Mouse (Mus musculus) embryonic fibroblast, embryonic 13.5 days (primary cell): ENCODE measurements around the gene Tmcc3. TPM values are rescaled to one million over a fixed set of nuclear protein-coding genes. Genes with fewer than 3 reads are reported as not detected.

Source experiments
- H3K27ac ChIP-seq: 2 replicates; pipeline ENCODE4 v1.5.1; 2012; ENCODE audit warnings: low read length, control low read depth, inconsistent platforms; ENCODE audit not compliant: insufficient read depth
- H3K4me1 ChIP-seq: 2 replicates; pipeline ENCODE4 v1.6.1; 2011; ENCODE audit warnings: low read length; ENCODE audit not compliant: control insufficient read depth, insufficient read depth
- H3K4me3 ChIP-seq: 2 replicates; pipeline ENCODE4 v1.5.1; 2011; ENCODE audit warnings: mild to moderate bottlenecking, control low read depth, low read length; ENCODE audit not compliant: insufficient read depth
- CTCF ChIP-seq: IDR thresholded peaks from 2 replicates; pipeline ENCODE4 v1.5.1; 2011; ENCODE audit warnings: mild to moderate bottlenecking, control low read depth, low read length, moderate library complexity, borderline replicate concordance; ENCODE audit not compliant: insufficient read depth
- POLR2A ChIP-seq: IDR thresholded peaks from 2 replicates; pipeline ENCODE4 v1.6.1; 2011; ENCODE audit warnings: low read depth, mild to moderate bottlenecking, control low read depth, low read length, moderate library complexity
- polyA plus RNA-seq: library from polyadenylated mRNA; stranded (reverse); fragments of >200 nt; gene quantifications from 2 replicates; pipeline ENCODE4 v1.2.4, GENCODE M21; 2011; ENCODE audit warnings: low read depth; ENCODE audit not compliant: missing spikeins, insufficient read length

The Tmcc3 gene
- polyA plus RNA-seq, 1 experiment, result 10.2 TPM

DNA sequence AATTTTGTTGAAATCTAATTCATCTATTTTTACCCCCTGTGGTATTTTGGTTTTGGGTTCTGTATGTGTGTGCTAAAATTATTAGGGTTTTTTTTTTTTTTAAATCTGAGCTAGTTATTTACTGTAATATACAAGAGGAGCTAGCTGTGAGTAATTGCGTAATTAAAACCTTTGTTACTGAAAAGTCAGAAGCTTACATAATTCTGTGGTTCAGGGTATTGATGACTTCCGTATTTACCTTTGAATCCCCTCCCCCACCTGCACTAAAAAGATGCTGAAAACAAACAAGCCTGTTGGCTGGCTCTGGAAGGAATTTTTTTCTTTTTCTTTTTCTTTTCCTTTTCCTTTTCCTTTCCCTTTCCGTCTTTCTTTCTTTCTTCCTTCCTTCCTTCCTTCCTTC is 42.7 kb downstream of the Tmcc3 start:
- H3K4me3 ChIP-seq, result no peak overlapping the region
- H3K27ac ChIP-seq, result no peak overlapping the region
- TF ChIP-seq CTCF, result no peak
- TF ChIP-seq POLR2A, result no peak
- H3K4me1 ChIP-seq, result no peaks in the 10 kb centered on the region

DNA sequence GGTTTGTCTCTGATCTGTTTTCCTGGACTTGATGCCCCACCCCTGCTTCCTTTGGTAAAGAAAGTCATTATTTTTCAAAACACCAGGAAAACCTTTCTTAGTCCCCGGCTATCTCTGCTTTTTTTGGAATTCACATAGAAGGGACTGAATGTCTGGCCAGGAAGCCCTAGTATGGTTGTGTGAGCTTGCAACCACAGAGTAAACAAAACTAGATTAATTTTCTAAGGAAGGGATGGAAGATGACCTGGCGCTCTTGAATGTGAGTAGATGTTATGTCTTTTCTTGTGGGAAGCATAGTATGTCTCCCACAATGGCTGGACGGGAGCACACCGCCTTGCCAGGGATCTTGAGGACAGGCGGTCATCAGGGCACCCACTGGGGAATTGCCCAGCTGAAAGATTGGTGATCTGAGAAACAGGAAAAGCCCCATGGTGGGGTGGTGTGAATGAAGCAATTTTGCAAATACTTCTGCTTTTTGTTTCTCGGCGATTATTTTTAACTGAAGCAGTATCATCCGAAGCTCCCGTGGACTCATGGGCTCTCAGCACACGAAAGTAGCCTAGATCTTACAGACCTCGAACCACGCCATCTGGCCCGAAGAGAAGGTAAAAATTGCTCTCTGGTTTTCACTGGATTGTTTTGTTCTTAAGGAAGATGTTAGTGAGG is 44.9 kb downstream of the Tmcc3 start:
- no peak for TF ChIP-seq POLR2A
- TF ChIP-seq CTCF, result no peak
- Histone ChIP-seq H3K27ac (no peak overlapping the region), H3K4me1 (no peaks in the 10 kb centered on the region), H3K4me3 (no peak overlapping the region)

DNA sequence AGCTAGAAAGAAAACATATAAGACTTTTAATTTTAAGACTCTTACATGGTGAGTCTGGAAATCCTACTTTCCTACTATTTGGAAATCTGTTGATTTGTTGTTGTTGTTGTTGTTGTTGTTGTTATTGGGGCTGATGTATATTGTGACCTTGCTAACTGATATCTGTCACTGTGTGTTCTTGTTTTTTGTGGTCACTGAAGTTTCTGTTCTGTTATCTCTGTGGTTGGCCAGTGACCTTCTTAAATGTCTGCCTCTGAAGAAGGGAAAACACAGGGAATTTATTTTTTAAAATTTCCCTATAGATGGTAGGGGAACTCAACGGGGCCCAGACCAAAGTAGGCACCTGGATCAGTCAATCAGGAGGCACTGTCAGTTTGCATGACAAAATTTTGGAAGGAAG is 48.9 kb downstream of the Tmcc3 start:
- H3K4me3 ChIP-seq, result no peak overlapping the region
- TF ChIP-seq POLR2A (no peak), CTCF (no peak)
- H3K27ac ChIP-seq, result no peak overlapping the region
- H3K4me1 ChIP-seq, result no peaks in the 10 kb centered on the region

GRCm38 (mm10) chr10:94371293-94371692 is 59.5 kb downstream of the Tmcc3 start:
- TF ChIP-seq CTCF, result no peak
- TF ChIP-seq POLR2A, result no peak
- H3K4me1 ChIP-seq, result no peaks in the 10 kb centered on the region
- no peak overlapping the region for H3K27ac ChIP-seq
- no peak overlapping the region for H3K4me3 ChIP-seq

DNA sequence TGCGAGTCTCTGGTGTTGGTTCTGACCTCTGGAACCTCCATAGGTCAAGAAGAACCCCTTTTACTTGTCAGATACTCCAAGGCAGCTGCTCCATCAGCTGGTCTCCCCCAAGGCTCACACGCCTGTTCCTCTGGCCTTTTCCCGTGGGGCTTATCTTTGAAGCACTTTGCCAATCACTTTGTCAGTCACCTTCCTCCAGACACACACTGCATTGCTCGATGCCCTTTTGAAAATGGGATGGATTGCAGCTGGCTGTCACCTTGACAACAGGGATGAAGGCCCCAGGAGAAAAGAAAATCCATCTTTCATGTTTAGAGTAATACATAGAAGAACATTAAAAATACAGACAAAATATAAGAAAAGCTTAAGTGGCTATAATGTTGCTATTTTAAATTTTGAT is 65.2 kb downstream of the Tmcc3 start:
- TF ChIP-seq POLR2A, result no peak
- TF ChIP-seq CTCF, result no peak
- no peak overlapping the region for H3K4me3 ChIP-seq
- H3K27ac ChIP-seq, result no peak overlapping the region
- peaks cover 9% of the 10 kb centered on the region; the same call in 1 of the 2 replicates for H3K4me1 ChIP-seq

- Histone ChIP-seq H3K27ac (no peak overlapping the region), H3K4me1 (peaks cover 9% of the 10 kb centered on the region; the same call in 1 of the 2 replicates), H3K4me3 (no peak overlapping the region)
- no peak for TF ChIP-seq CTCF
- TF ChIP-seq POLR2A, result no peak
Observed at GRCm38 (mm10) chr10:94377844-94378243, 66.1 kb downstream of the Tmcc3 start.

DNA sequence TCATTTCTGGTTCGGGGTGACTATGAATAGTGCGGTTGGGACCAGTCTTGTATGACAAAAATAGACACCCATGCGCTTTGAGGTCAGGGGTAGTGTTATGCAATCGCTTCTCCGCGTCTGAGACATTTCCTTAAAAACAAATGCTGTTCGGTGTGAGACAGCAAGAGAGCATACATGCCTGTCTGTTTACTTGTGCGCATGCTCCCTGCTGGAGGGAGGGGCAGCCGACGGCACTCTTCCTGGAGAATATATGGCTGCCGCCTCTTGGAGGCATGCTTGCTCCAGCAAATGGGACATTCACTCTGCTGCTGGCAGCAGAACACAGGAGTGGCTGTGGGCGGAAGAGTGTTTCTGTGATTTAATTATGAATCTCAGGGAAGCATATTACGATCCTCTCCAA is 66.6 kb downstream of the Tmcc3 start:
- H3K4me3 ChIP-seq, result no peak overlapping the region

DNA sequence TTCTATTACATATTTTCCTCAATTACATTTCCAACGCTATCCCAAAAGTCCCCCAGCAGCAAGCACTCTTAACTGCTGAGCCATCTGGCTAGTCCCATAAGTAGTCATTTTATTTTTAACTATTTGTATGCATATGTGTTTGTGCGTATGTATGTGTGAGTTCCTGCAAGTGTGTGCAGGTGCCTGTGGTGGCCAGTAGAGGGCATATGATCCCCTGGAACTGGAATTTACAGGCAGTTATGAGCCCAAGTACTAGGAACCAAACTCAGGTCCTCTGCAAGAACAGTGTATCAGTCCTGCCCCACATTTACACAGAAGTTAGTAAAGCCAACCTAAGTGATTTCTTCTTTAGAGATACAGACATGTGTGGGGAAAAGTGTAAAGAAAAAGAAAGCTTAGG is 68.3 kb downstream of the Tmcc3 start:
- Histone ChIP-seq H3K4me1 (peaks cover 9% of the 10 kb centered on the region; the same call in 1 of the 2 replicates), H3K4me3 (no peak overlapping the region), H3K27ac (no peak overlapping the region)
- TF ChIP-seq CTCF (no peak), POLR2A (no peak)

More for the DNA sequence above, 66.6 kb downstream of the Tmcc3 start:
- Histone ChIP-seq H3K27ac (no peak overlapping the region), H3K4me1 (peaks cover 9% of the 10 kb centered on the region; the same call in 1 of the 2 replicates)
- TF ChIP-seq CTCF, result no peak

GRCm38 (mm10) chr10:94380662-94381392 is 69.1 kb downstream of the Tmcc3 start:
- Histone ChIP-seq H3K4me3 (no peak overlapping the region), H3K27ac (no peak overlapping the region), H3K4me1 (peaks cover 9% of the 10 kb centered on the region; the same call in 1 of the 2 replicates)
- no peak for TF ChIP-seq CTCF
- TF ChIP-seq POLR2A, result no peak

DNA sequence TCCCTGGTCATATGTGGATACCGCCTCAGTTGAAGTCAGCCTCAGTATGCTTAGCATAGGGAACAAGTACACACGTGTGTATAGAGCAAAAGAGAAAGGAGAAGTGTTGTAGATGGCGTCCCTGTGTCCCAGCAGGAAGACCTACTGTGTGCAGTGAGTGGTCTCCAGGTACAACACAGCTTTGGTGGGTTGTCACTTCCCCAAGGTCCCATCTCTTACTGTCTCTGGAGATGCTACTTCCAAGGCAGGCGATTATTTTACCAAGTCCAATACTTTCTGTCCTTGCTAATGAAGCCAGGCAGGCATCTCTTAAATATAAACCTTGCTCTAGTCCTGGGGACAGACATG is 69.6 kb downstream of the Tmcc3 start:
- H3K4me3 ChIP-seq, result no peak overlapping the region
- H3K27ac ChIP-seq, result no peak overlapping the region
- H3K4me1 ChIP-seq, result peaks cover 9% of the 10 kb centered on the region; the same call in 1 of the 2 replicates
- TF ChIP-seq POLR2A, result no peak
- TF ChIP-seq CTCF, result no peak
